9 mouse cellular contexts compared by ENCODE assay signal in genomic region chr5:64289202-64290060, GRCm38 (mm10).
A peak's percentile ranks its signal among the peaks of the same experiment; 100 is the strongest.
DNase-seq lines count a peak whose midpoint lies in the region; ATAC-seq and TF ChIP-seq lines count a peak whose summit lies in the region.
"Had no signal": no experiment of that assay in that cellular context is flagged by ENCODE, and none has a peak within 500 bp of the region (broad histone marks: within the 10 kb centered on the region; RNA-seq: fewer than 3 reads in every experiment).

No protein-coding gene starts in this region.

- TF ChIP-seq POLR2A in limb, embryonic 14.5 days (IDR thresholded peaks at IDR 0.05; ENCODE audit: borderline replicate concordance, extremely low read depth, insufficient read depth, insufficient read length), result no peak

- no peak overlapping the region for H3K9ac ChIP-seq in embryonic facial prominence, embryonic 14.5 days (ENCODE audit: low read depth, low read length)
- H3K9ac ChIP-seq in limb, embryonic 14.5 days (ENCODE audit: low read depth, low read length, severe bottlenecking), result no peak overlapping the region
- H3K9ac ChIP-seq in midbrain, embryonic 16.5 days (ENCODE audit: low read depth, low read length), result no peak overlapping the region
- H3K9ac ChIP-seq: embryonic facial prominence, embryonic 12.5 days had no signal

- no peak overlapping the region for H3K4me2 ChIP-seq in embryonic facial prominence, embryonic 14.5 days (ENCODE audit: low read depth, low read length)
- H3K4me2 ChIP-seq in limb, embryonic 14.5 days (replicated peaks; ENCODE audit: low read depth, low read length, severe bottlenecking), result no peak overlapping the region
- H3K4me2 ChIP-seq in midbrain, embryonic 16.5 days (ENCODE audit: low read length), result no peak overlapping the region
- H3K4me2 ChIP-seq: embryonic facial prominence, embryonic 12.5 days had no signal

- peak; percentile 66 for DNase-seq in B cell, adult 2 months
- peak; percentile 77 for DNase-seq in adrenal gland, postnatal 25 days
- DNase-seq in embryonic facial prominence, embryonic 14.5 days (ENCODE audit: low spot score), result peak; percentile 89
- peak; percentile 86 to 90 for DNase-seq in heart, adult 9 months (ENCODE audit: low spot score in 2 of 2)
- peak; percentile 96 for DNase-seq in kidney, adult 9 months
- DNase-seq in limb, embryonic 14.5 days (ENCODE audit: low spot score), result peak; percentile 88
- DNase-seq in spleen, postnatal 14 days (ENCODE audit: low spot score in 2 of 2), result peak; percentile 21 to 61

- H3K27ac ChIP-seq in embryonic facial prominence, embryonic 14.5 days (replicated peaks; ENCODE audit: low read depth, low read length), result no peak overlapping the region
- H3K27ac ChIP-seq in limb, embryonic 14.5 days (replicated peaks; ENCODE audit: low read depth, low read length), result no peak overlapping the region
- H3K27ac ChIP-seq in midbrain, embryonic 16.5 days (ENCODE audit: low read length), result no peak overlapping the region
- H3K27ac ChIP-seq: embryonic facial prominence, embryonic 12.5 days had no signal

- H3K9me3 ChIP-seq in embryonic facial prominence, embryonic 14.5 days (ENCODE audit: control insufficient read depth, low read length), result no peaks in the 10 kb centered on the region
- H3K9me3 ChIP-seq in limb, embryonic 14.5 days (ENCODE audit: control insufficient read depth, low read length), result no peaks in the 10 kb centered on the region
- H3K9me3 ChIP-seq in midbrain, embryonic 16.5 days (replicated peaks; ENCODE audit: control insufficient read depth, low read length, poor library complexity, severe bottlenecking), result no peaks in the 10 kb centered on the region
- H3K9me3 ChIP-seq: embryonic facial prominence, embryonic 12.5 days had no signal

- H3K4me1 ChIP-seq in embryonic facial prominence, embryonic 14.5 days (ENCODE audit: control insufficient read depth, insufficient read depth, low read length), result 0 out of 2 replicates have a peak, but pooled peaks cover 3% of the 10 kb centered on the region
- no peaks in the 10 kb centered on the region for H3K4me1 ChIP-seq in limb, embryonic 14.5 days (ENCODE audit: control insufficient read depth, insufficient read depth, low read length)
- no peaks in the 10 kb centered on the region for H3K4me1 ChIP-seq in midbrain, embryonic 16.5 days (ENCODE audit: control insufficient read depth, insufficient read depth, low read length)

- ATAC-seq in embryonic facial prominence, embryonic 14.5 days (ENCODE audit: low read depth), result peak; percentile 75
- ATAC-seq in limb, embryonic 14.5 days (ENCODE audit: low FRiP score, low read depth), result peak; percentile 64; the same call in 1 of the 2 replicates
- peak; percentile 65 for ATAC-seq in midbrain, embryonic 16.5 days

- no peaks in the 10 kb centered on the region for H3K27me3 ChIP-seq in embryonic facial prominence, embryonic 14.5 days (replicated peaks; ENCODE audit: control insufficient read depth, insufficient read depth, low read length)
- H3K27me3 ChIP-seq in limb, embryonic 14.5 days (ENCODE audit: control insufficient read depth, insufficient read depth, low read length), result no peaks in the 10 kb centered on the region
- H3K27me3 ChIP-seq in midbrain, embryonic 16.5 days (ENCODE audit: control insufficient read depth, insufficient read depth, low read depth, low read length), result no peaks in the 10 kb centered on the region
- H3K27me3 ChIP-seq: embryonic facial prominence, embryonic 12.5 days had no signal

- 58% methylated on average over 5 of the region's 5 CpGs for WGBS in embryonic facial prominence, embryonic 14.5 days
- 55% methylated on average over 5 of the region's 5 CpGs for WGBS in limb, embryonic 14.5 days
- 62% methylated on average over 5 of the region's 5 CpGs for WGBS in midbrain, embryonic 16.5 days

- no peak overlapping the region for H3K4me3 ChIP-seq in embryonic facial prominence, embryonic 14.5 days (ENCODE audit: low read depth, low read length)
- H3K4me3 ChIP-seq in limb, embryonic 14.5 days (replicated peaks; ENCODE audit: low read length), result no peak overlapping the region
- H3K4me3 ChIP-seq in midbrain, embryonic 16.5 days (ENCODE audit: low read depth, low read length), result no peak overlapping the region
- H3K4me3 ChIP-seq: embryonic facial prominence, embryonic 12.5 days had no signal

- peaks cover 15% of the 10 kb centered on the region; the same call in 1 of the 2 replicates for H3K36me3 ChIP-seq in embryonic facial prominence, embryonic 14.5 days (ENCODE audit: control insufficient read depth, insufficient read depth, low read length)
- peaks cover 31% of the 10 kb centered on the region for H3K36me3 ChIP-seq in limb, embryonic 14.5 days (ENCODE audit: control insufficient read depth, insufficient read depth, low read length)
- no peaks in the 10 kb centered on the region for H3K36me3 ChIP-seq in midbrain, embryonic 16.5 days (ENCODE audit: control insufficient read depth, insufficient read depth, low read length)

Comparison
In these comparisons a context has a peak if more than half of its experiments do, and no peak if none do; other contexts are left out.
1. DNase-seq: peak in every context shown above with its lines; median percentile 96 in kidney, adult 9 months; 89 in embryonic facial prominence, embryonic 14.5 days; 88 in heart, adult 9 months; 88 in limb, embryonic 14.5 days; 77 in adrenal gland, postnatal 25 days; 66 in B cell, adult 2 months; 41 in spleen, postnatal 14 days.